Mouse (Mus musculus) cerebellum, adult 2 months (tissue): ENCODE results near the gene Clps.

ENCODE experiments used
- CTCF ChIP-seq: fragments of 200-500 bp; IDR thresholded peaks from 2 replicates; pipeline ENCODE4 v1.5.1; 2011; ENCODE audit warnings: low read depth, mild to moderate bottlenecking, control low read depth, low read length, moderate library complexity, borderline replicate concordance; ENCODE audit not compliant: insufficient read depth
- POLR2A ChIP-seq: fragments of 200-500 bp; IDR thresholded peaks from 2 replicates; pipeline ENCODE4 v1.6.1; 2011; ENCODE audit warnings: low read length, control low read depth, borderline replicate concordance; ENCODE audit not compliant: insufficient read depth

GRCm38 (mm10) chr17:28530506-28530905 is 30.1 kb downstream of the Clps start, which contains the start of gene Armc12:
- TF ChIP-seq CTCF (no peak), POLR2A (no peak)
